Mouse (Mus musculus) heart, adult 2 months (tissue): Measurements from ENCODE around the gene Cytip.

Experiments
- CTCF ChIP-seq: fragments of 200-600 bp; IDR thresholded peaks from 2 replicates; pipeline ENCODE4 v1.8.1; 2022; ENCODE audit warnings: antibody characterized with exemption, mild to moderate bottlenecking, moderate library complexity
- EP300 ChIP-seq: fragments of 200-500 bp; IDR thresholded peaks from 2 replicates; pipeline ENCODE4 v1.6.1; 2011; ENCODE audit warnings: low read depth, low read length, control low read depth; ENCODE audit not compliant: insufficient read depth
- POLR2A ChIP-seq: fragments of 200-500 bp; IDR thresholded peaks from 2 replicates; pipeline ENCODE4 v1.6.1; 2011; ENCODE audit warnings: mild to moderate bottlenecking, low read depth, low read length, control low read depth; ENCODE audit not compliant: insufficient read depth

GRCm38 (mm10) chr2:58158107-58158506 is 37.2 kb downstream of the Cytip start:
- TF ChIP-seq CTCF = no peak
- no peak for TF ChIP-seq POLR2A
- no peak for TF ChIP-seq EP300
